Mouse (Mus musculus) myocyte (in vitro differentiated cells): ENCODE results near the gene Rdh12. TPM values are rescaled to one million over a fixed set of nuclear protein-coding genes. Genes with fewer than 3 reads are reported as not detected.
A peak's percentile ranks its signal among the peaks of the same experiment; 100 is the strongest.

Experiments used
- H3K27me3 ChIP-seq: one replicate; pipeline ENCODE4 v1.6.1; 2011; ENCODE audit not compliant: control insufficient read depth, insufficient read depth, insufficient read length
- H3K36me3 ChIP-seq: one replicate; pipeline ENCODE4 v1.6.1; 2011; ENCODE audit not compliant: control insufficient read depth, insufficient read depth
- H3K4me2 ChIP-seq: one replicate; pipeline ENCODE4 v1.6.1; 2011; ENCODE audit warnings: low read depth, control low read depth
- H3K4me3 ChIP-seq: one replicate; pipeline ENCODE4 v1.5.1; 2011; ENCODE audit warnings: mild to moderate bottlenecking, control low read depth, moderate library complexity
- H3K79me2 ChIP-seq: one replicate; pipeline ENCODE4 v1.6.1; 2011; ENCODE audit not compliant: control insufficient read depth, insufficient read depth
- H3ac ChIP-seq: one replicate; pipeline ENCODE4 v1.6.1; 2011; ENCODE audit not compliant: control insufficient read depth, insufficient read length
- CEBPB ChIP-seq: IDR thresholded peaks from 2 replicates; pipeline ENCODE4 v1.6.1; 2011; ENCODE audit warnings: mild to moderate bottlenecking, moderate library complexity; ENCODE audit not compliant: poor library complexity, insufficient read depth, severe bottlenecking
- E2F4 ChIP-seq: IDR thresholded peaks from one replicate; pipeline ENCODE4 v1.6.1; 2011; ENCODE audit warnings: mild to moderate bottlenecking, control low read depth, moderate library complexity; ENCODE audit not compliant: insufficient read depth
- MAX ChIP-seq: IDR thresholded peaks from one replicate; pipeline ENCODE4 v1.6.1; 2011; ENCODE audit warnings: low read depth, mild to moderate bottlenecking, control low read depth
- MYOD1 ChIP-seq, 3 experiments: IDR thresholded peaks; one replicate each; pipeline ENCODE4 v1.6.1; 2011; ENCODE audit warnings: control low read depth in 2 of 3, low read depth in 2 of 3, mild to moderate bottlenecking in 2 of 3, moderate library complexity in 1 of 3; ENCODE audit not compliant: insufficient read length in 2 of 3, control insufficient read depth in 1 of 3
- MYOG ChIP-seq, 3 experiments: IDR thresholded peaks; one replicate each; pipeline ENCODE4 v1.6.1; 2011; ENCODE audit warnings: control low read depth in 2 of 3, low read depth in 2 of 3, mild to moderate bottlenecking in 2 of 3; ENCODE audit not compliant: insufficient read length in 2 of 3, control insufficient read depth in 1 of 3, insufficient read depth in 1 of 3
- POLR2A ChIP-seq: IDR thresholded peaks from one replicate; pipeline ENCODE4 v1.6.1; 2011; ENCODE audit warnings: low read depth, mild to moderate bottlenecking, control low read depth, moderate library complexity; ENCODE audit not compliant: insufficient read length
- POLR2AphosphoS2 ChIP-seq: IDR thresholded peaks from one replicate; pipeline ENCODE4 v1.6.1; 2011; ENCODE audit warnings: low read depth, control low read depth; ENCODE audit not compliant: insufficient read length
- REST ChIP-seq: IDR thresholded peaks from one replicate; pipeline ENCODE4 v1.6.1; 2011; ENCODE audit warnings: mild to moderate bottlenecking, control low read depth, moderate library complexity; ENCODE audit not compliant: insufficient read depth, insufficient read length
- SRF ChIP-seq: IDR thresholded peaks from one replicate; pipeline ENCODE4 v1.6.1; 2011; ENCODE audit warnings: low read depth; ENCODE audit not compliant: control insufficient read depth, insufficient read length
- TCF12 ChIP-seq: IDR thresholded peaks from one replicate; pipeline ENCODE4 v1.6.1; 2011; ENCODE audit warnings: mild to moderate bottlenecking, control low read depth; ENCODE audit not compliant: poor library complexity, insufficient read depth, severe bottlenecking
- TCF3 ChIP-seq: IDR thresholded peaks from one replicate; pipeline ENCODE4 v1.6.1; 2011; ENCODE audit warnings: low read depth, control low read depth; ENCODE audit not compliant: insufficient read length
- USF1 ChIP-seq: IDR thresholded peaks from one replicate; pipeline ENCODE4 v1.6.1; 2011; ENCODE audit warnings: low read depth, mild to moderate bottlenecking, control low read depth, moderate library complexity
- polyA plus RNA-seq: library from polyadenylated mRNA; unstranded; fragments of >200 nt; fragmentation: generic; extraction: Trizol; gene quantifications from one replicate; pipeline ENCODE4 v1.2.1, GENCODE M21; 2012; ENCODE audit warnings: missing spikeins

Rdh12 gene
- polyA plus RNA-seq, 1 experiment: 0.54 TPM

GRCm38 (mm10) chr12:79191701-79192100 lies 17.0 kb upstream of the Rdh12 start:
- TF ChIP-seq MAX (no peak), POLR2AphosphoS2 (peak; percentile 46), POLR2A (peak; percentile 58)
- Histone ChIP-seq H3K4me2 (peak overlapping the region; percentile 85), H3K79me2 (peaks cover 28% of the 10 kb centered on the region), H3ac (peak overlapping the region; percentile 38), H3K27me3 (no peaks in the 10 kb centered on the region), H3K36me3 (peaks cover 14% of the 10 kb centered on the region), H3K4me3 (peak overlapping the region; percentile 63)

- Histone ChIP-seq H3ac (peak within 1 kb of the TSS; percentile 38), H3K4me2 (peak within 1 kb of the TSS; percentile 85), H3K79me2 (peaks cover 28% of the 10 kb centered on the region), H3K36me3 (peaks cover 9% of the 10 kb centered on the region), H3K27me3 (no peaks in the 10 kb centered on the region), H3K4me3 (peak within 1 kb of the TSS; percentile 63)
- TF ChIP-seq TCF3: no peak
- no peak for TF ChIP-seq POLR2AphosphoS2
- TF ChIP-seq MYOD1 (IDR thresholded peaks at IDR 0.05; ENCODE audit: control insufficient read depth in 1 of 3, insufficient read length in 2 of 3, low read depth in 2 of 3): no peak
- no peak for TF ChIP-seq CEBPB
- no peak for TF ChIP-seq MYOG (IDR thresholded peaks at IDR 0.05; ENCODE audit: control insufficient read depth in 1 of 3, insufficient read depth in 1 of 3, insufficient read length in 2 of 3, low read depth in 2 of 3)
- TF ChIP-seq SRF: no peak
- TF ChIP-seq REST: no peak
- no peak for TF ChIP-seq E2F4
These were observed 16.5 kb upstream of the Rdh12 start, which contains the start of gene Rdh11 for GRCm38 (mm10) chr12:79192193-79192592. TSS of gene Rdh11 (minus strand) at chr12:79192293.

GRCm38 (mm10) chr12:79193441-79193840 lies 15.3 kb upstream of the Rdh12 start:
- Histone ChIP-seq H3ac (no peak overlapping the region), H3K79me2 (peaks cover 25% of the 10 kb centered on the region), H3K4me2 (no peak overlapping the region), H3K27me3 (no peaks in the 10 kb centered on the region), H3K36me3 (no peaks in the 10 kb centered on the region), H3K4me3 (no peak overlapping the region)
- no peak for TF ChIP-seq MYOG (IDR thresholded peaks at IDR 0.05; ENCODE audit: control insufficient read depth in 1 of 3, insufficient read depth in 1 of 3, insufficient read length in 2 of 3, low read depth in 2 of 3)
- no peak for TF ChIP-seq TCF3
- no peak for TF ChIP-seq SRF
- no peak for TF ChIP-seq MAX
- no peak for TF ChIP-seq POLR2AphosphoS2
- no peak for TF ChIP-seq MYOD1 (IDR thresholded peaks at IDR 0.05; ENCODE audit: control insufficient read depth in 1 of 3, insufficient read length in 2 of 3, low read depth in 2 of 3)
- no peak for TF ChIP-seq E2F4
- no peak for TF ChIP-seq TCF12

GRCm38 (mm10) chr12:79197105-79197504 lies 11.6 kb upstream of the Rdh12 start:
- no peaks in the 10 kb centered on the region for H3K27me3 ChIP-seq
- no peak overlapping the region for H3K4me3 ChIP-seq
- no peak overlapping the region for H3K4me2 ChIP-seq
- no peaks in the 10 kb centered on the region for H3K36me3 ChIP-seq
- TF ChIP-seq CEBPB: no peak
- no peak for TF ChIP-seq POLR2A
- TF ChIP-seq POLR2AphosphoS2: no peak
- no peak for TF ChIP-seq E2F4
- TF ChIP-seq USF1: no peak
- TF ChIP-seq MYOG (IDR thresholded peaks at IDR 0.05; ENCODE audit: control insufficient read depth in 1 of 3, insufficient read depth in 1 of 3, insufficient read length in 2 of 3, low read depth in 2 of 3): no peak
- no peak for TF ChIP-seq TCF3
- no peak for TF ChIP-seq TCF12
- no peak for TF ChIP-seq MYOD1 (IDR thresholded peaks at IDR 0.05; ENCODE audit: control insufficient read depth in 1 of 3, insufficient read length in 2 of 3, low read depth in 2 of 3)
- no peaks in the 10 kb centered on the region for H3K79me2 ChIP-seq
- H3ac ChIP-seq: no peak overlapping the region

- Histone ChIP-seq H3K36me3 (no peaks in the 10 kb centered on the region), H3K27me3 (no peaks in the 10 kb centered on the region), H3K79me2 (no peaks in the 10 kb centered on the region), H3K4me3 (no peak overlapping the region), H3K4me2 (no peak overlapping the region), H3ac (no peak overlapping the region)
- TF ChIP-seq REST (no peak), TCF3 (no peak), CEBPB (no peak), MAX (no peak), SRF (no peak), MYOG (IDR thresholded peaks at IDR 0.05; ENCODE audit: control insufficient read depth in 1 of 3, insufficient read depth in 1 of 3, insufficient read length in 2 of 3, low read depth in 2 of 3) (no peak), POLR2AphosphoS2 (no peak), POLR2A (no peak), TCF12 (no peak), MYOD1 (IDR thresholded peaks at IDR 0.05; ENCODE audit: control insufficient read depth in 1 of 3, insufficient read length in 2 of 3, low read depth in 2 of 3) (no peak), USF1 (no peak), E2F4 (no peak)
These were observed 6.8 kb upstream of the Rdh12 start for GRCm38 (mm10) chr12:79201882-79202281.
